Mouse (Mus musculus) lung, embryonic 14.5 days (tissue): ENCODE results near the gene Atp13a2. TPM values are rescaled to one million over a fixed set of nuclear protein-coding genes. Genes with fewer than 3 reads are reported as not detected.

Experiments used
- ATAC-seq: fragments of 200-750 bp; cut with Nextera tagmentation; 2 replicates; pipeline ENCODE4 v1.8.0; 2017; ENCODE audit warnings: mild to moderate bottlenecking, moderate TSS enrichment, moderate library complexity; ENCODE audit not compliant: insufficient read depth
- DNase-seq: peaks from one replicate; pipeline ENCODE4 v3.0.0-alpha.2; 2015
- H3K27ac ChIP-seq: fragments of 300-500 bp; sonication (generic); 2 replicates; pipeline ENCODE4 v1.5.1; 2014; ENCODE audit warnings: low read depth, mild to moderate bottlenecking, moderate library complexity
- H3K27me3 ChIP-seq: fragments of 300-500 bp; sonication (generic); 2 replicates; pipeline ENCODE4 v1.6.1; 2014; ENCODE audit warnings: low read length, control low read depth; ENCODE audit not compliant: insufficient read depth
- H3K36me3 ChIP-seq: fragments of 300-500 bp; sonication (generic); 2 replicates; pipeline ENCODE4 v1.6.1; 2014; ENCODE audit warnings: control low read depth; ENCODE audit not compliant: insufficient read depth
- H3K4me1 ChIP-seq: fragments of 300-500 bp; sonication (generic); 2 replicates; pipeline ENCODE4 v1.6.1; 2014; ENCODE audit warnings: antibody characterized with exemption, control low read depth; ENCODE audit not compliant: insufficient read depth
- H3K4me2 ChIP-seq: fragments of 300-500 bp; sonication (generic); 2 replicates; pipeline ENCODE4 v1.6.1; 2014; ENCODE audit warnings: mild to moderate bottlenecking
- H3K4me3 ChIP-seq: fragments of 300-500 bp; sonication (generic); 2 replicates; pipeline ENCODE4 v1.5.1; 2014; ENCODE audit warnings: low read depth, low read length
- H3K9ac ChIP-seq: fragments of 300-500 bp; sonication (generic); 2 replicates; pipeline ENCODE4 v1.6.1; 2014
- H3K9me3 ChIP-seq: fragments of 300-500 bp; sonication (generic); 2 replicates; pipeline ENCODE4 v1.6.1; 2016; ENCODE audit warnings: low read depth, low read length, control low read depth
- CTCF ChIP-seq: IDR thresholded peaks from 2 replicates; pipeline ENCODE4 v1.5.1; 2016; ENCODE audit warnings: antibody characterized with exemption, low read depth
- WGBS: fragments of 180-500 bp; shearing (Covaris S2); extraction: QIAGEN DNeasy Blood & Tissue Kit; methylation state at CpG from one replicate; pipeline ENCODE4 v1.1.7; 2014; 5-methylcytosine and 5-hydroxymethylcytosine counted together
- polyA plus RNA-seq: library from polyadenylated mRNA; unstranded; fragments of >200 nt; fragmentation: Nextera tagmentation; extraction: Ambion mirVana; gene quantifications from 2 replicates; pipeline ENCODE4 v1.2.1, GENCODE M21; 2014

Atp13a2 gene
- polyA plus RNA-seq, 1 experiment from 2014 or later: 37.2 TPM

- H3K9ac ChIP-seq: no peak overlapping the region
- no peaks in the 10 kb centered on the region for H3K36me3 ChIP-seq
- H3K4me1 ChIP-seq: no peaks in the 10 kb centered on the region
- no peaks in the 10 kb centered on the region for H3K9me3 ChIP-seq
- no peak overlapping the region for H3K4me3 ChIP-seq
- DNase-seq: no peak
- no peak for TF ChIP-seq CTCF
- WGBS: 79% methylated on average over 6 of the region's 6 CpGs
- no peak overlapping the region for H3K4me2 ChIP-seq
- H3K27me3 ChIP-seq: no peaks in the 10 kb centered on the region
- H3K27ac ChIP-seq: no peak overlapping the region
- no peak for ATAC-seq
These were observed 38.2 kb upstream of the Atp13a2 start for GRCm38 (mm10) chr4:140948481-140948880.

- Histone ChIP-seq H3K9me3 (no peaks in the 10 kb centered on the region), H3K4me1 (no peaks in the 10 kb centered on the region), H3K27ac (no peak overlapping the region), H3K9ac (no peak overlapping the region), H3K36me3 (no peaks in the 10 kb centered on the region), H3K27me3 (no peaks in the 10 kb centered on the region), H3K4me3 (no peak overlapping the region), H3K4me2 (no peak overlapping the region)
- no peak for ATAC-seq
- DNase-seq: no peak
- no peak for TF ChIP-seq CTCF
- 68% methylated on average over 8 of the region's 8 CpGs for WGBS
These were observed 37.6 kb upstream of the Atp13a2 start for GRCm38 (mm10) chr4:140949052-140949451.

GRCm38 (mm10) chr4:140949616-140950015 is 37.1 kb upstream of the Atp13a2 start:
- Histone ChIP-seq H3K4me3 (no peak overlapping the region), H3K4me1 (no peaks in the 10 kb centered on the region), H3K27me3 (no peaks in the 10 kb centered on the region), H3K27ac (no peak overlapping the region), H3K36me3 (no peaks in the 10 kb centered on the region), H3K4me2 (no peak overlapping the region), H3K9me3 (no peaks in the 10 kb centered on the region), H3K9ac (no peak overlapping the region)
- DNase-seq: no peak
- no peak for TF ChIP-seq CTCF
- ATAC-seq: no peak
- 77% methylated on average over 16 of the region's 16 CpGs for WGBS

- peak; percentile 68 for DNase-seq
- 68% methylated on average over 3 of the region's 3 CpGs for WGBS
- no peaks in the 10 kb centered on the region for H3K9me3 ChIP-seq
- no peaks in the 10 kb centered on the region for H3K4me1 ChIP-seq
- no peak for ATAC-seq
- H3K36me3 ChIP-seq: no peaks in the 10 kb centered on the region
- no peak overlapping the region for H3K4me2 ChIP-seq
- no peaks in the 10 kb centered on the region for H3K27me3 ChIP-seq
- no peak overlapping the region for H3K4me3 ChIP-seq
- H3K9ac ChIP-seq: no peak overlapping the region; the same call in 1 of the 2 replicates
- no peak overlapping the region for H3K27ac ChIP-seq
- no peak for TF ChIP-seq CTCF
These were observed 36.1 kb upstream of the Atp13a2 start for GRCm38 (mm10) chr4:140950574-140950973.

- no peak for TF ChIP-seq CTCF
- WGBS: 81% methylated on average over 18 of the region's 18 CpGs
- Histone ChIP-seq H3K4me1 (no peaks in the 10 kb centered on the region), H3K9ac (no peak overlapping the region), H3K4me2 (no peak overlapping the region), H3K4me3 (no peak overlapping the region), H3K36me3 (no peaks in the 10 kb centered on the region), H3K9me3 (no peaks in the 10 kb centered on the region), H3K27ac (no peak overlapping the region), H3K27me3 (no peaks in the 10 kb centered on the region)
- DNase-seq (no peak), ATAC-seq (no peak)
These were observed 34.6 kb upstream of the Atp13a2 start for GRCm38 (mm10) chr4:140951861-140952641.

- Histone ChIP-seq H3K4me1 (peaks cover 4% of the 10 kb centered on the region), H3K4me2 (peak overlapping the region; percentile 69), H3K27ac (no peak overlapping the region), H3K27me3 (no peaks in the 10 kb centered on the region), H3K36me3 (no peaks in the 10 kb centered on the region), H3K4me3 (peak overlapping the region; percentile 30), H3K9ac (peak overlapping the region; percentile 30), H3K9me3 (no peaks in the 10 kb centered on the region)
- TF ChIP-seq CTCF: no peak
- 8% methylated on average over 17 of the region's 17 CpGs for WGBS
- ATAC-seq (no peak), DNase-seq (no peak)
These were observed 29.5 kb upstream of the Atp13a2 start for GRCm38 (mm10) chr4:140957131-140957702.

- Histone ChIP-seq H3K27me3 (no peaks in the 10 kb centered on the region), H3K4me2 (peak overlapping the region; percentile 69), H3K9me3 (no peaks in the 10 kb centered on the region), H3K4me3 (peak overlapping the region; percentile 30), H3K4me1 (peaks cover 8% of the 10 kb centered on the region), H3K36me3 (no peaks in the 10 kb centered on the region), H3K27ac (no peak overlapping the region), H3K9ac (peak overlapping the region; percentile 30)
- 1% methylated on average over 13 of the region's 13 CpGs for WGBS
- ATAC-seq (no peak), DNase-seq (peak; percentile 89)
- peak; percentile 99 for TF ChIP-seq CTCF
These were observed 28.9 kb upstream of the Atp13a2 start for GRCm38 (mm10) chr4:140957725-140958124.
